Mouse (Mus musculus): Measurements from ENCODE around the gene Itpk1. TPM values are rescaled to one million over a fixed set of nuclear protein-coding genes. Genes with fewer than 3 reads are reported as not detected.
A peak's percentile ranks its signal among the peaks of the same experiment; 100 is the strongest.

Gene Itpk1
- total RNA-seq, 4 experiments from 2014 or later, result 58.8 to 68.2 (median 62.5) TPM

DNA sequence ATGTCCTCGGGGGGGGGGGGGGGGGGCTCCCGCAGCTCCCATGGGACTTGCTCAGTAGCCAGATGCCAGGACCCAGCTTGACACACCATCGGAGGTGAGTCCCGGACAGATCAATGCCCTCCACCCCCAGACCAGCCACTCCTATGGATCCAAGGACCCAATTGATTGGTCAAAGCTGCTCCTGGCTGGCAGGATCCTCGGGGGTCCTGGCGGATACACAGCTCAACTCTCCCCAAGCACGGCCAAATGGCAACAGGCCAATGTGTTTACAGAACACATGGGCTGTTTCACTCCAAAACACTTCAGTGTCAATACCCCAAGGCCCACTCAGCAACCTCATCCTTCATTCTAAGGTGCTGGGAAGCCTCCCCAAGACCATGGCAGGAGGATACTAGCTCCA, 13.0 kb downstream of the Itpk1 start:
- DNase-seq (ENCODE audit: low spot score in 2 of 2), result no peak

- no peak for DNase-seq (ENCODE audit: low spot score in 2 of 2)
Observed at GRCm38 (mm10) chr12:102691180-102691579, 13.6 kb downstream of the Itpk1 start.

DNA sequence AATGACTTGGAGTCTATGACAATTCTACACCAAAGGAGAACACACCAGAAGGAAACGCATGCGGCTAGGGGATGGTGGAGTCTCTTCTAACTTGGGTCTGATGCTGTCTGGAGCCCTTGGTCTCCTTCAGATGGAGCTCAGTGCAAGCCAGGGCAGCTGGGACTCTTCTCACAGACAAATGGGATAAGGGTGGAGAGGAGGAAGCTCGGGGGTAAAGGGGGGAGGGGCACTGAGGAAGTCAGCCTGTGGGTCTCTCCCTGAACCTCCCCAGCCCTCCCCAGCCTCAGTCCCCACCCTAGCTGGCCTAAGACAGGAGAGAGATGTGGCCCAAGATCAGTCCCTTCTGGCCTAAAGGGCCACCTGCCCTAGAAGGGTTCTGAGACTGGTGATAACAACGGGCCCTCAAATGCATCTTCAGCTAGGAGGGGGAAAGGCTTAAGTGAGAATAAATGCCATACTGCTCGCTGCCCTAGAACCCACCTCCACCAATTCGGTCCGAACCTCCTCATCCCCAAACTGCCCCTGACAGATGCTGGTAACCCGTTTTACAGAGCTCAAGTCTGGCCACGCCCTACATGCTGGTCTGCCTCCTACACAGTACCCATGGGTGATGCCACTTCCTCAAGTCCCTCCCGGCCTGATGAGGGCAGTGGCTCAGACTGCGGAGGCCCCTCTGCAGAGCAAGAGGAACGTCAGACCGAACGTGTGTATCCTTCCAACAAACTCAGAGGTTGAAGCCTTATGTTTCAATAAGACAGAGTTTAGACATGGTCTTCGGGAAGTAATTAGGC, 14.8 kb downstream of the Itpk1 start:
- DNase-seq (ENCODE audit: low spot score in 2 of 2), result no peak

- DNase-seq (ENCODE audit: low spot score in 2 of 2), result no peak
Observed at GRCm38 (mm10) chr12:102686321-102686720, 18.4 kb downstream of the Itpk1 start.

DNA sequence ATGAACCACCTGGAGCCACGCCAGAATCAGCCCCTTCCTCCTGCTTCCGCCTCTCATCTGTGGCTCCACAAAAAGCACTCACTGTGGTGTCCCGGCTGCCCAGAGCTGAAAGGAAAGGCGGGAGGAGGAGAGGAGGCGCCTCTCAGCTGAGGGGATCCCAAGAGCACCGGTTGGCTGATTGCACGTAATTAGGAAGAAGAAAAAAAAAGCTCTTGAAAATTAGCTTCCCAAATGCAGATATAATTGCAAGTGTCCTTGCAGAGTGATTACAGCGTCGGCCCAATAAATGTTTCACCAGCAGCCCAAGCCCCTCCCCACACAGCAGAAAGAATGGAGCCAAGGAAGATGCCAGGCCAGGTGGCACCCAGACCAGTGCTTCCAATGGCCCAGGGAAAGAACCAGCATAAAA, 19.2 kb downstream of the Itpk1 start:
- no peak for DNase-seq (ENCODE audit: low spot score in 2 of 2)

DNA sequence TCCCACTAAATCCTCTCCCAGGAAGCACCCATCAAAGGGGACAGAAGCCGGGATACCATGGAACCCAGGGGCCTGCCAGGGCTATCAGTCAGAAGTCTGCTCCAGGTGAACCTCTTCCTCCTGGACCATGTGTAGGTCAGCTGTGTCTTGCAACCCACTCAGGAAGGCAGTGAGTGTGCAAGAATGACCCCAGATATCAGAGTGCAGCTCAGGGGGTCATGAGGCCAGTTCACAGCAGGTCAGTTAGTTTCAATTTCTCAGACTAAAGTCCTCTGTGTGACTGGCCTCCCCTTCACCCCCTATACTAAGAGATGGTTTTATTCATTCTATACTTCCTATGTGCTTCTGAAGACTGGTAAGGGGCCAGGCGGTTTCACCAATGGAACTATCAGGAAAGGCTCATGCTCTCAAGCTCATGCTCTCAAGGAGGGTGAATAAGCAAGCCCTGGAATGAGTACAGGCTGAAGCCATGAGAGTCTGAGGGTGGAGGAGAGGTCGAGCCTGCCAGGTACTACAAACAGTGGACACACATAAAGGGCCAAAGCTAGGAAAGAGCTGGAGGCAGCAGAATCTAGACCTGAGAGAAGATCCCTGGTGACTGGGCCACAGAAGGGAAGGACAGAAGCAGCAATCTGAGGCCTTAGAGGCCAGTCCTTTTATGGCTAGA, 19.9 kb downstream of the Itpk1 start:
- no peak for DNase-seq (ENCODE audit: low spot score in 2 of 2)

DNA sequence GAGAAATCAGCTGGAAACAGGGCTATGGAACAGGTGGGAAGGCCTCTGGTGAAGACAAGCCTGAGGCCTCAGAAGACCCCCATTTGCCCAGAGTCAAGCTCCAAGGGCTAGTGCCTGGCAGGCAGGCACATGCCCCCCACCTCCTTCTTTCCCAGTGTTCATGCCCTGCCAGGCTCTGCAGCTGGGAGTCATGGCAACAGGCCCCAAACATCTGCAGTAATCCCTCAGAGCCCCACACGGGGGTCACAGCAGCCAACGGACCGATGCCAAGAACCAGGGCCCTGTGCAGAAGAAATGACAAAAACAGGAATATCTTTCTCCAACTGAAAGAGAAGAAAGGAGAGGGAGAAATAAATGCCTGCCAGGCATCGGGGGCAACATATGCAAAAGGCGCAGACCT, 20.8 kb downstream of the Itpk1 start:
- no peak for DNase-seq (ENCODE audit: low spot score in 2 of 2)

DNA sequence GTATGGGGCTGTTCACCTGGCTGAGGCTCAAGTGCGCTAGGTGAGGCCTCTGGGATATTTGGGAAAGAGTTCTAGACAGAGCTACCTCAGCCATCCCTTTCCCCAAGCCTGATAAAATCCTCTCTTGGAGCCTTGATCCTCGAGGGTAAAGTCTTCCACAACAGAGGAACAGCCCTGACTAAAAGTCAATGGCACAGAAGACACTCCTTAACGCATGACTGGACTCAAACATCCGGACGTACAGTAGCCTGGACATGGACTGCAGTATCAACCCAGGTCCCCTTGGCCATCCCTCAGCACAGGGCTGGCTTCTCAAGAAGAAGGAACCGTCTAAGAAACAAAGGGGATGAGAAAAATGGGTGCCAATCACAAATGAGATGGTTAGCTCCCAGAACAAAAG, 21.3 kb downstream of the Itpk1 start:
- DNase-seq (ENCODE audit: low spot score in 2 of 2), result no peak

GRCm38 (mm10) chr12:102682722-102683299, 21.9 kb downstream of the Itpk1 start:
- DNase-seq (ENCODE audit: low spot score in 2 of 2), result no peak

GRCm38 (mm10) chr12:102682085-102682484, 22.6 kb downstream of the Itpk1 start:
- no peak for DNase-seq (ENCODE audit: low spot score in 2 of 2)

- DNase-seq (ENCODE audit: low spot score in 2 of 2), result no peak
Observed at GRCm38 (mm10) chr12:102681590-102681989, 23.1 kb downstream of the Itpk1 start.

GRCm38 (mm10) chr12:102678820-102679219, 25.9 kb downstream of the Itpk1 start:
- DNase-seq (ENCODE audit: low spot score in 2 of 2), result peak in 1 of 2 experiments; percentile 50

DNA sequence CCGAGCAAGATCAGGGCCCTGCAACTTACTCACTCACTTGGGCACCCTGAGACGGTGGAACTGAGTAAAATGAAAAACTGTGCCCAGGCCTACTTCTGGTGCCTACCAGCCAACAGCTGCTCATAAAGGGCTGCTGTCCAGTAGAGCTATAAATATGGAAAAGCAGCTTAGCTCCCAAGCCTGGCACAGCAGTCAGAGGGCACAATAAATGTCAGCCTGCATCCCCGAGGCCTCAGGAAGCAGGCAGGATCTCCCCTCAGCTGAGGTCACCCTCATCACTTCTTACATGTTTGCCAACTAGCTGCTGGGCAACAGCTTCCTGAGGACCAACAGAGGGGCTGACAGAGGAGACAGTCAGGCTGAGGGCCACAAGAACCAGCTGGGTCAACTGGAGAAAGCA, 27.6 kb downstream of the Itpk1 start:
- no peak for DNase-seq (ENCODE audit: low spot score in 2 of 2)

- DNase-seq (ENCODE audit: low spot score in 2 of 2), result no peak
Observed at GRCm38 (mm10) chr12:102674556-102674955, 30.2 kb downstream of the Itpk1 start.

GRCm38 (mm10) chr12:102674123-102674522, 30.6 kb downstream of the Itpk1 start:
- DNase-seq (ENCODE audit: low spot score in 2 of 2), result no peak

- no peak for DNase-seq (ENCODE audit: low spot score in 2 of 2)
Observed at GRCm38 (mm10) chr12:102672857-102673839, 31.6 kb downstream of the Itpk1 start.

DNA sequence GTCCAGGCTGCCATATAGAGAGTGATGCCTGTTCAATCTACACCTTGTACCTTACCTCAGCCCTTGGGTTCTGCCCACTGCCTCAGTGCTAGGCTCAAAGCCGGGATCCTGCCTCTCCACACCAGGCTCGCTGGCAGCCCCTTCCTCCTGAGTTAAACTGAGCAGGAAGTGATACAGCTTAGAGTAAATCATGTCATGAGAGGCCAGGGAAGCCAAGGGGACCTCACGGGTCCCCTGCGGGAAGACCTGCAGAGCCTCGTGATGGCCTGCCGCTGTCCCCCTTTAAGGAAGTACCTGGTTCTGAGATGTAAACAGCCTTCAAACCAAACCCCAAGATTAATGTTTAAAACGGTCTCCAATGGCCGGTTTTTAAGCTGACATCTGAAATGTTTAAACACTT, 32.6 kb downstream of the Itpk1 start:
- no peak for DNase-seq (ENCODE audit: low spot score in 2 of 2)

DNA sequence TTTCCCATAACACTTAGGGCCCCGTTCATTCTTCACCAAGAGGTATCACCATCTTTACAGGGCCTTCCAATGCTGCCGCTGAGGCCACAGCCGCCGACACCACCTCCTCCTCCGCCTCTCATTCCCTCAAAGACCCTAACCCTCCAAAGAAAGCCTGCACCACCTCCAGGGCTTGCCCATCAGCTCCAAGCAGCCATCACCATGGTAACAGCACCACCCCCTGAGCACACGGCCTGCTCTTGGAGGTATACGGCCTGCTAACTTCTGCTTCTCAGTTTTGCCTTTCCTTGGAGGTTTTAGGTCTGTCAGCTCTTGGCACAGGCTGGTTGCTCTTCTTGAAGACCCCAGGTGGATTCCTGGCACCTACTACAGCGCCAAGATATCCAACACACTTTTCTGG, 33.9 kb downstream of the Itpk1 start:
- no peak for DNase-seq (ENCODE audit: low spot score in 2 of 2)

- no peak for DNase-seq (ENCODE audit: low spot score in 2 of 2)
Observed at GRCm38 (mm10) chr12:102665465-102666202, 39.1 kb downstream of the Itpk1 start.

- DNase-seq (ENCODE audit: low spot score in 2 of 2), result no peak
Observed at GRCm38 (mm10) chr12:102664052-102664448, 40.7 kb downstream of the Itpk1 start.

Measured in left cerebral cortex, adult 8-10 months (tissue).